Mouse (Mus musculus): ENCODE measurements around the gene Trappc10. TPM values are rescaled to one million over a fixed set of nuclear protein-coding genes. Genes with fewer than 3 reads are reported as not detected.

Gene Trappc10
- polyA plus RNA-seq, 1 experiment = 41.8 TPM

GRCm38 (mm10) chr10:78244058-78244437, 393 bp downstream of the Trappc10 start:
- Histone ChIP-seq H3K4me1 (ENCODE audit: control insufficient read depth, insufficient read depth, insufficient read length) (peaks cover 5% of the 10 kb centered on the region; the same call in 1 of the 2 replicates), H3K27ac (ENCODE audit: insufficient read depth, low read length) (peak overlapping the region; percentile 47)

GRCm38 (mm10) chr10:78238926-78239325, 5.5 kb downstream of the Trappc10 start:
- H3K27ac ChIP-seq (ENCODE audit: insufficient read depth, low read length) = no peak overlapping the region
- no peaks in the 10 kb centered on the region for H3K36me3 ChIP-seq (ENCODE audit: control insufficient read depth, insufficient read depth, low read length)
- H3K4me3 ChIP-seq (ENCODE audit: extremely low read depth, insufficient read depth, insufficient read length) = no peak overlapping the region
- WGBS = 86% methylated on average over 6 of the region's 6 CpGs
- TF ChIP-seq POLR2A (IDR thresholded peaks at IDR 0.05; ENCODE audit: low read depth, low read length) (no peak), CTCF (IDR thresholded peaks at IDR 0.05; ENCODE audit: extremely low read depth, insufficient read depth, insufficient read length, insufficient replicate concordance) (no peak)
- peaks cover 2% of the 10 kb centered on the region; the same call in 1 of the 2 replicates for H3K4me1 ChIP-seq (ENCODE audit: control insufficient read depth, insufficient read depth, insufficient read length)
- H3K27me3 ChIP-seq (ENCODE audit: control insufficient read depth, insufficient read depth, low read length) = no peaks in the 10 kb centered on the region
- DNase-seq (ENCODE audit: low read depth in 1 of 2, low spot score in 2 of 2) = no peak

More at GRCm38 (mm10) chr10:78244058-78244437, 393 bp downstream of the Trappc10 start:
- no peak for TF ChIP-seq POLR2A (IDR thresholded peaks at IDR 0.05; ENCODE audit: low read depth, low read length)
- under 1% methylated on average over 31 of the region's 33 CpGs for WGBS
- peak overlapping the region; percentile 65 for H3K4me3 ChIP-seq (ENCODE audit: extremely low read depth, insufficient read depth, insufficient read length)
- no peaks in the 10 kb centered on the region for H3K27me3 ChIP-seq (ENCODE audit: control insufficient read depth, insufficient read depth, low read length)
- DNase-seq (ENCODE audit: low read depth in 1 of 2, low spot score in 2 of 2) = peak in 1 of 2 experiments; percentile 22
- no peaks in the 10 kb centered on the region for H3K36me3 ChIP-seq (ENCODE audit: control insufficient read depth, insufficient read depth, low read length)

GRCm38 (mm10) chr10:78238297-78238696, 6.1 kb downstream of the Trappc10 start:
- 92% methylated on average over 5 of the region's 5 CpGs for WGBS
- TF ChIP-seq CTCF (IDR thresholded peaks at IDR 0.05; ENCODE audit: extremely low read depth, insufficient read depth, insufficient read length, insufficient replicate concordance) = no peak
- Histone ChIP-seq H3K36me3 (ENCODE audit: control insufficient read depth, insufficient read depth, low read length) (no peaks in the 10 kb centered on the region), H3K4me3 (ENCODE audit: extremely low read depth, insufficient read depth, insufficient read length) (no peak overlapping the region), H3K27me3 (ENCODE audit: control insufficient read depth, insufficient read depth, low read length) (no peaks in the 10 kb centered on the region), H3K4me1 (ENCODE audit: control insufficient read depth, insufficient read depth, insufficient read length) (0 out of 2 replicates have a peak, but pooled peaks cover 2% of the 10 kb centered on the region), H3K27ac (ENCODE audit: insufficient read depth, low read length) (no peak overlapping the region)
- DNase-seq (ENCODE audit: low read depth in 1 of 2, low spot score in 2 of 2) = no peak

GRCm38 (mm10) chr10:78237809-78238208, 6.6 kb downstream of the Trappc10 start:
- Histone ChIP-seq H3K27me3 (ENCODE audit: control insufficient read depth, insufficient read depth, low read length) (no peaks in the 10 kb centered on the region), H3K36me3 (ENCODE audit: control insufficient read depth, insufficient read depth, low read length) (no peaks in the 10 kb centered on the region), H3K27ac (ENCODE audit: insufficient read depth, low read length) (no peak overlapping the region), H3K4me1 (ENCODE audit: control insufficient read depth, insufficient read depth, insufficient read length) (no peaks in the 10 kb centered on the region), H3K4me3 (ENCODE audit: extremely low read depth, insufficient read depth, insufficient read length) (no peak overlapping the region)
- TF ChIP-seq POLR2A (IDR thresholded peaks at IDR 0.05; ENCODE audit: low read depth, low read length) = no peak
- no peak for TF ChIP-seq CTCF (IDR thresholded peaks at IDR 0.05; ENCODE audit: extremely low read depth, insufficient read depth, insufficient read length, insufficient replicate concordance)
- DNase-seq (ENCODE audit: low read depth in 1 of 2, low spot score in 2 of 2) = no peak
- 81% methylated on average over 6 of the region's 6 CpGs for WGBS

DNA sequence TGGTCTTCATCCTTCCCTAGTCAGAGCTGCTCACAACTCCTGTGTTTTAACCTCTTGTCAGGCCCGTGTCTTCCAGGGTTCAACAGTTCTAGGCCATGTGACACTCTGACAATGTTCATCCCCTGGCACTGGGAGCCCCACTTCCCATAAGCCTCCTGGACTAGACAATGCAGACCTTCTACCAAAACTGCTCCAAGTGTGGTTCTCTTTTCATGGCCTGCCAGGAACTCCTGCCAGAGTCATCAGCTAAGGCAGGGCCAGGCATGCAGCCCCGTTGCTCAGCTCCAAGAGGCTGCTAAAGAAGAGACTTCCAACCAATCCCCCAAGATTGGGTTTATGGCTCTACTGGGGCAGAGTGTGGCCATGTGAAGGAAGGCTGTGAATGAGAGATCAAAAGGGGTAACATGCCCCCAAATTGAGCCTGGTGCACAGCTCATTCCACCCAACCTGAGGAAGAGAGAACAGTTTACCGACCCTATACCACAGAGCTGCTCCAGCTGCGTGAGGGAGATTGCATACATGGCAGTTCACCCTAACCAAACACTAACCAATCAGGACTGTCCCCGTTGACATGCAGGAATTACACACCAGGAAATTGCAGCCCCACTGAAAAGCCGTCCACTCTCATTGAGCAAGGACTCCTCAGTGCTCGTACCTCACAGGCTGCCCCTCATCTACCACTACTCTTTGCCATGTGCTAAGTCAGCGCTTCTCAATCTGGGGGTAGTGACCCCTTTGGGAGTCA, 7.4 kb downstream of the Trappc10 start:
- Histone ChIP-seq H3K27ac (ENCODE audit: insufficient read depth, low read length) (no peak overlapping the region), H3K4me1 (ENCODE audit: control insufficient read depth, insufficient read depth, insufficient read length) (0 out of 2 replicates have a peak, but pooled peaks cover 2% of the 10 kb centered on the region), H3K36me3 (ENCODE audit: control insufficient read depth, insufficient read depth, low read length) (no peaks in the 10 kb centered on the region), H3K27me3 (ENCODE audit: control insufficient read depth, insufficient read depth, low read length) (no peaks in the 10 kb centered on the region), H3K4me3 (ENCODE audit: extremely low read depth, insufficient read depth, insufficient read length) (no peak overlapping the region)
- TF ChIP-seq POLR2A (IDR thresholded peaks at IDR 0.05; ENCODE audit: low read depth, low read length) = no peak
- no peak for TF ChIP-seq CTCF (IDR thresholded peaks at IDR 0.05; ENCODE audit: extremely low read depth, insufficient read depth, insufficient read length, insufficient replicate concordance)
- WGBS = 59% methylated on average over 8 of the region's 8 CpGs
- DNase-seq (ENCODE audit: low read depth in 1 of 2, low spot score in 2 of 2) = no peak

DNA sequence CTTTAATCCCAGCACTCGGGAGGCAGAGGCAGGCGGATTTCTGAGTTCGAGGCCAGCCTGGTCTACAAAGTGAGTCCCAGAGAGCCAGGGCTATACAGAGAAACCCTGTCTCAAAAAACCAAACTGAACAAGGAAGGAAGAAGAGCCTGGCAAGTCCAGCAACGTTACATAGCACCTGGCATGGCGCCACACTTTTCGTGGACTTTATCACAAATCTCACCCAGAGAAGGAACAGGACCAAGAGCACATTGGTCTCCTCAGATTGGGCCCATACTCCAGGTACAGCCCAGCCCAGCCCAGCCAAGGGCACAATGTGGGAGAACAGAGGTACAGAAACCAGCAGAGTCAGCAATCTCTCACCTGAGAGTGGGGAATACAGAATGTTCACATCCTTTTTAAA, 10.7 kb downstream of the Trappc10 start:
- H3K4me1 ChIP-seq (ENCODE audit: control insufficient read depth, insufficient read depth, insufficient read length) = 0 out of 2 replicates have a peak, but pooled peaks cover 2% of the 10 kb centered on the region
- H3K4me3 ChIP-seq (ENCODE audit: extremely low read depth, insufficient read depth, insufficient read length) = no peak overlapping the region
- DNase-seq (ENCODE audit: low read depth in 1 of 2, low spot score in 2 of 2) = no peak
- 69% methylated on average over 6 of the region's 6 CpGs for WGBS
- TF ChIP-seq POLR2A (IDR thresholded peaks at IDR 0.05; ENCODE audit: low read depth, low read length) (no peak), CTCF (IDR thresholded peaks at IDR 0.05; ENCODE audit: extremely low read depth, insufficient read depth, insufficient read length, insufficient replicate concordance) (no peak)
- no peak overlapping the region for H3K27ac ChIP-seq (ENCODE audit: insufficient read depth, low read length)
- H3K27me3 ChIP-seq (ENCODE audit: control insufficient read depth, insufficient read depth, low read length) = no peaks in the 10 kb centered on the region
- peaks cover 10% of the 10 kb centered on the region for H3K36me3 ChIP-seq (ENCODE audit: control insufficient read depth, insufficient read depth, low read length)

GRCm38 (mm10) chr10:78233161-78233560, 11.3 kb downstream of the Trappc10 start:
- no peak for DNase-seq (ENCODE audit: low read depth in 1 of 2, low spot score in 2 of 2)
- 91% methylated on average over 5 of the region's 5 CpGs for WGBS
- Histone ChIP-seq H3K4me1 (ENCODE audit: control insufficient read depth, insufficient read depth, insufficient read length) (0 out of 2 replicates have a peak, but pooled peaks cover 2% of the 10 kb centered on the region), H3K27me3 (ENCODE audit: control insufficient read depth, insufficient read depth, low read length) (no peaks in the 10 kb centered on the region), H3K4me3 (ENCODE audit: extremely low read depth, insufficient read depth, insufficient read length) (no peak overlapping the region), H3K36me3 (ENCODE audit: control insufficient read depth, insufficient read depth, low read length) (peaks cover 13% of the 10 kb centered on the region), H3K27ac (ENCODE audit: insufficient read depth, low read length) (no peak overlapping the region)
- TF ChIP-seq POLR2A (IDR thresholded peaks at IDR 0.05; ENCODE audit: low read depth, low read length) = no peak
- no peak for TF ChIP-seq CTCF (IDR thresholded peaks at IDR 0.05; ENCODE audit: extremely low read depth, insufficient read depth, insufficient read length, insufficient replicate concordance)

Data from spleen, adult 2 months (tissue).